Mouse (Mus musculus): ENCODE measurements around the gene Ndufs7.

Gene Ndufs7

GRCm38 (mm10) chr10:80264341-80265148, 15.6 kb downstream of the Ndufs7 start:
- DNase-seq: peak; percentile 100

DNA sequence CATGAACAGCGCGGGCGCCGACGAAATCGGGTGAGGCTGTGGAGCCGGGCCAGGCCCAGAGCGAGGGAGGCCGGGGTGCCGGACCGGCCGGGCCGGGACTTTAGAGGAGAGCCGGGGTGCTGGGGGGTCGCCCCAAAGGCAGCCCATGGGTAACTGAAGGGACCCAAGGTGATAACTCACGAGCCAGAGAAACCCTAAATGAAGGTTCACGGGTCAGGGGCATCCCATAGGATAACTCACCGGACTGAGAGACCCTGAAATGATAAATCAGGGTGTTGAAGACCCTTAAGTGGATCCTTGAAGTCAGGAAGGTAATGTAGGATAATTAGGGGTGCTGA, 16.2 kb downstream of the Ndufs7 start:
- DNase-seq: no peak

DNA sequence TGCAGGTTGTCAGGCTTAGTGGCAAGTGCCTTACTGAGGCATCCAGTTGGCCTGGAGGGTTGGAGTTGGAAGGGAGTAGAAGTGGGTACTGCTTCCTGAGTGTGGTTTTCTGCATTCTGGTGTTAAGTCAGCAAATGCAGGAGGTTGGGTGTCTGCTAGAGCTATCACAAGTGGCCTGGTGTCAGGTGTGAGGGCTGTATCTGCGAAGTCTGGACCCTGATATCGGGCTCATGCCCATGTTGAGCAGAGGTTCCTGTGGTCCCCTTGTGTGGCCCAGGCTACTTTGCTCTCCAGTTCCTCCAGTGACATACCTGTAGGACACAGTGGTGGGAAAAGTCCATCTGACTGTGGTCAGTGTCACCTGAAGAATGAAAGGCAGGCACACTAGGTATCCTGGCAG, 21.2 kb downstream of the Ndufs7 start:
- DNase-seq: no peak

GRCm38 (mm10) chr10:80270734-80271181, 21.8 kb downstream of the Ndufs7 start:
- peak; percentile 68 for DNase-seq

GRCm38 (mm10) chr10:80271186-80271843, 22.4 kb downstream of the Ndufs7 start:
- DNase-seq: no peak

DNA sequence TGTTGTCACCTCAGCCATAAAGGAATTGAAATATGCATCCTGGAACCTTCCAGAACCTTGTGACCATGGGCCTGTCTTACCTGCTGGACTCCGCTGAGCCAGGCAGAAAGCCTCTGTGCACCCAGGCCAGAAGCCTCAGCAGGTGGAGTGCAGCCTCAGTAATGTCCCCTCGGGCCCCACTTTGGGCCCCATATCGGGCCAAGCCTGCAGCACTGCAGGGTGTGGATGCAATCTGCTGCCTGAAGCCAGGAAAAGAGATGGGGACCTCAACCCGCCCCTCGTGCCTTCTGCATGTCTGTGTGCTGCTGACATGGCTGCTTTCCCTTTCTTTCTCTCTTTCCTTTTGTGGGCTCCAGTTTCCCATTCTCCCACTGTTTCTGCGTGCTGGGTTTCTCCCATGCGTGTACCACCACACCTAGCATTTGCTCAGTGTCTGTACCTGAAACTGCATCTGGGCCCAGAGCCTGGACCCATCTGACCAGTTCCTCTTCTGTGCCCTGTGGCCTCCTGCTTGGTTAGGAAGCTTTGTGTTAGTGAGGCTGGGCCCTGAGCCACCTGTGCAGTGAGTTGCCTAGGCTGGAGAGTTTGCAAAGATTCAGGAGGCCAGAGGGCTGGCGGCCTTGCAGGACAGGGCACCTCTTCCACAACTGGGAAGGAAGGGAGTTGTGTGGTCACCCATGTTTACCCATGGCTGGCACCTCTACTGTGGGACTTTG, 23.1 kb downstream of the Ndufs7 start:
- DNase-seq: peak; percentile 34

- no peak for DNase-seq
Observed at GRCm38 (mm10) chr10:80273847-80274246, 24.9 kb downstream of the Ndufs7 start.

GRCm38 (mm10) chr10:80276238-80276637, 27.3 kb downstream of the Ndufs7 start:
- no peak for DNase-seq

- DNase-seq: no peak
Observed at GRCm38 (mm10) chr10:80278390-80278789, 29.5 kb downstream of the Ndufs7 start.

DNA sequence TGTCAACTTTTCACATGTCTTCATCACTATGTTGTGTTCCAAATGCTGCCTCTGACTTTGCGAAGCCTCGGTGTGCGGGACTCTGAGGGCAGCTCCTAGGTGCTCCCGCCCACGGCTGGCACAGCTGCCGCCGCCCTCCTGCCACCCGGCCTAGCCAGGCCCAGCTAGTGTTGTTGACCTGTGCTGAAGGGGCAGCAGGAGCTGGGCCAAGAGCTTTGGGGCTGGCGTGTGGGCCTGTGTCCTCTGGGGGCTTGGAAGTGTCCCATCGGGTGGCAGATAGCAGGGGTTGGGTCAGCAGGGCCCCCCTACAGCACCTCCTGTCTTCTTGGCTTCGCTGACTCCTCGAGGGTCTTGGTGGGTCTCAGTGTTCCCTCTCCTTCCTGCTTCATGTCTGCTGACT, 30.4 kb downstream of the Ndufs7 start:
- DNase-seq: no peak

- no peak for DNase-seq
Observed at GRCm38 (mm10) chr10:80281304-80281703, 32.4 kb downstream of the Ndufs7 start.

- DNase-seq: peak; percentile 63
Observed at GRCm38 (mm10) chr10:80281921-80282371, 33.0 kb downstream of the Ndufs7 start.

GRCm38 (mm10) chr10:80282481-80283441, 33.8 kb downstream of the Ndufs7 start:
- DNase-seq: no peak

- no peak for DNase-seq
Observed at GRCm38 (mm10) chr10:80285222-80286070, 36.5 kb downstream of the Ndufs7 start.

DNA sequence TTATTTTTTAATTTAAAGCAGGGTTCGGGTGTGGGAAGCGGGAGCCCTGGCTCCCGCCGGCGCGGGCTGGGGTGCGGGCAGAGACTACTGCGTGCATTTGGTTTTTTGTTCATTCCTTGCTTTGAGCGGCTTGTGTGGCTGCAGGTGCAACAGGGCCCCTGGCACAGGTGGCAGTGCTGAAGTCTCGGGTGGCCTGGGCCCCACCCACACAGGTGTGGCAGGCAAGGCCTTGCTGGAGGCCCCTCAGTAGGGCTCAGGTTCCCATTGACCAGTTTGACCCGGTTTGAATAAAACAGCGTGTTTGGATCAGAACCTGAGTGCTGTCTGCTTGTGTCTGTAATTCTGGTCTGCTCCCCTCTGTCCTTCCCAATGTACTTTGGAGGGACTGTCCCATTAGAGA, 39.2 kb downstream of the Ndufs7 start:
- DNase-seq: no peak

- no peak for DNase-seq
Observed at GRCm38 (mm10) chr10:80288657-80289056, 39.7 kb downstream of the Ndufs7 start.

- DNase-seq: peak; percentile 95
Observed at GRCm38 (mm10) chr10:80292251-80293146, 43.6 kb downstream of the Ndufs7 start, which contains the start of gene Rps15. Gene Rps15, plus strand, starts transcription at chr10:80292453.

- no peak for DNase-seq
Observed at GRCm38 (mm10) chr10:80293325-80293724, 44.4 kb downstream of the Ndufs7 start.

DNA sequence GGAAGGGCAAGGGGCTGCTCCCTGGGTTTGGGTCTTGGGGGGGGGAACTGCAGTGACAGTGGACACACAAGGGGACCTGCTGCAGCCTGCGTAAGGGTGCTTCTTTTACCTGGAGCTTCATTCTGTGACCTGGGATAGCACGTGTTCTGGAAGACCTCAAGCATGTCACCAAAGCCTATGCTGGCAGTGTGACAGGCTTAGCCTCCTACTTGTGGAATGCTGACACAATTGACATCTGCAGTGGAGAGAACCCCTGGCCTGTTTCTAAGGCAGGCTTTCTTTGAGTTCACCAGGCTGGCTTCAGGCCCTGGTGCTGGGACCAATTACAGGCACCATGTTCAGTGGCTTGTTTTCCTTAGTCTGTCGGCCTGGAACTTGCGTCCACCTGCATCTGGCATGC, 45.4 kb downstream of the Ndufs7 start:
- DNase-seq: peak; percentile 60

- peak; percentile 70 for DNase-seq
Observed at GRCm38 (mm10) chr10:80294788-80295303, 45.9 kb downstream of the Ndufs7 start.

Measured in cerebellum, adult 9-11 months (tissue).